Mouse (Mus musculus) midbrain, embryonic 16.5 days (tissue): ENCODE data around the gene Kin. TPM values are rescaled to one million over a fixed set of nuclear protein-coding genes. Genes with fewer than 3 reads are reported as not detected.
A peak's percentile ranks its signal among the peaks of the same experiment; 100 is the strongest.

Experiments
- ATAC-seq: fragments of 200-750 bp; cut with Nextera tagmentation; 2 replicates; pipeline ENCODE4 v1.8.0; 2017; ENCODE audit warnings: moderate TSS enrichment
- H3K27ac ChIP-seq: fragments of 300-500 bp; sonication (generic); 2 replicates; pipeline ENCODE4 v1.5.1; 2014; ENCODE audit warnings: mild to moderate bottlenecking, low read length, mixed read lengths
- H3K27me3 ChIP-seq: fragments of 300-500 bp; sonication (generic); 2 replicates; pipeline ENCODE4 v1.6.1; 2014; ENCODE audit warnings: low read depth, low read length, mixed read lengths; ENCODE audit not compliant: control insufficient read depth, insufficient read depth
- H3K36me3 ChIP-seq: fragments of 300-500 bp; sonication (generic); 2 replicates; pipeline ENCODE4 v1.6.1; 2014; ENCODE audit warnings: mild to moderate bottlenecking, low read length, moderate library complexity, mixed read lengths; ENCODE audit not compliant: control insufficient read depth, insufficient read depth
- H3K4me1 ChIP-seq: fragments of 300-500 bp; sonication (generic); 2 replicates; pipeline ENCODE4 v1.6.1; 2014; ENCODE audit warnings: mild to moderate bottlenecking, low read length, mixed read lengths; ENCODE audit not compliant: control insufficient read depth, insufficient read depth
- H3K4me2 ChIP-seq: fragments of 300-500 bp; sonication (generic); 2 replicates; pipeline ENCODE4 v1.6.1; 2014; ENCODE audit warnings: mild to moderate bottlenecking, low read length, mixed read lengths
- H3K4me3 ChIP-seq: fragments of 300-500 bp; sonication (generic); 2 replicates; pipeline ENCODE4 v1.5.1; 2014; ENCODE audit warnings: low read depth, mild to moderate bottlenecking, low read length, moderate library complexity, mixed read lengths
- H3K9ac ChIP-seq: fragments of 300-500 bp; sonication (generic); 2 replicates; pipeline ENCODE4 v1.6.1; 2014; ENCODE audit warnings: low read depth, low read length, mixed read lengths
- H3K9me3 ChIP-seq: fragments of 300-500 bp; sonication (generic); replicated peaks from 2 replicates; pipeline ENCODE4 v1.6.1; 2014; ENCODE audit warnings: mild to moderate bottlenecking, low read length, mixed read lengths; ENCODE audit not compliant: control insufficient read depth, poor library complexity, severe bottlenecking
- WGBS: fragments of 180-500 bp; shearing (Covaris S2); extraction: QIAGEN DNeasy Blood & Tissue Kit; methylation state at CpG from one replicate; pipeline ENCODE4 v1.1.7; 2014; 5-methylcytosine and 5-hydroxymethylcytosine counted together
- polyA plus RNA-seq: library from polyadenylated mRNA; unstranded; fragments of >200 nt; fragmentation: Nextera tagmentation; extraction: Ambion mirVana; gene quantifications from 2 replicates; pipeline ENCODE4 v1.2.1, GENCODE M21; 2015

Gene Kin
- polyA plus RNA-seq: 27.4 and 32.2 TPM in 2 replicates

DNA sequence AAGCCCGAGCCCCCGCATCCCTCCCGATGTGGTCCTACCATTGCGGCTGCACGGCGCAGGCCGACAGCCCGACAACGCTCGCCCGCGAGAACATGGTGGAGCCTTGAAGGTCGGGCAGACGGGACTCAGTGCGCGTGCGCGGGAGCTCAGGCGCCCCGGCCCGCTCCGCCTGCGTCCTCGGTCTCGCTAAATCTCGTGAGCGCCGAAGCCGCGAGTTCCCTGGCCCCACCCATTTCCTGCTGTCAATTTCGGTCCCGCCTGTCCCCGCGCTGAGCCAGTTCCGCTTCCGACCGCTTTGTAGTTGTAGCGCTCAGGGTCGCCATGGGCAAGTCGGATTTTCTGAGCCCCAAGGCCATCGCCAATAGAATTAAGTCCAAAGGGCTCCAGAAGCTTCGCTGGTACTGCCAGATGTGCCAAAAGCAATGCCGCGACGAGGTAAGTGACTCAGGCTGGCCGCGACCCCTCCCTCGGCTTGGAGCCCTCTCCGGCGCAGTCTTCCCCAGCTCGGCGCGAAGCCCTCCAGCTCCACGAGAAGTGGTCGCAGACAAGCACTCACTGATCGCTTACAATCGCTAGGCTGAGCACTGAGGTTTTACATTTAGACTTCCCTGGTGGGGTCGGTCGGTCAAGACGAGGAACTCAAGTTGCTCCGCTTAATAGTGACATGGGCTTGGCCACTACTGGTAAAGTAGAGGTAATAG is at the start of gene Kin, which contains the start of gene Atp5c1:
TSS of gene Kin (plus strand) at position 284 of the 701 bp plus-strand sequence.
TSS of gene Atp5c1 (minus strand) at position 201 of the 701 bp plus-strand sequence.
- H3K4me1 ChIP-seq: peaks cover 35% of the 10 kb centered on the region
- H3K27ac ChIP-seq: peak within 1 kb of the TSS; percentile 96
- ATAC-seq: peak; percentile 98
- 0 out of 2 replicates have a peak, but pooled peaks cover 2% of the 10 kb centered on the region for H3K36me3 ChIP-seq
- WGBS: under 1% methylated on average over 57 of the region's 61 CpGs
- H3K27me3 ChIP-seq: no peaks in the 10 kb centered on the region
- peak within 1 kb of the TSS; percentile 96 for H3K4me3 ChIP-seq
- peak within 1 kb of the TSS; percentile 99 for H3K9ac ChIP-seq
- peak within 1 kb of the TSS; percentile 78 for H3K4me2 ChIP-seq
- H3K9me3 ChIP-seq: no peaks in the 10 kb centered on the region

DNA sequence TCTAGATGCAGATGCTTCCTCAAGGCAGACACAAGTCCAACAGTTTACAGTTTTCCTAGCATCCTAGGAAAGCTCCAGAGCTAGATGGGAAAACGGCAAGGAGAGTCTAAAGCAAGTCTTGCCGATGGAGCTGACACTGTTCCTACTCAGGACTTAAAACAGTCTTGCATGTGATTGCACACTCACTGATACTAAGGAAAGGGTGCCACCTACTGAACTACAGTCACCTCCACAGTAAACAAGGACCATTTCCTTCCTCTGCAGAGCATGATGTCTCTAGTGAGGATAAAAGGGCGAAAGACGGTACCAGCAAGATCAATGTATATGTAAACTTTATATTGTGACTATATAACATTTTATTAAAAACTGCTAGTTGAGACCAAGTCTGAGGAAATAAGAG is 46.7 kb upstream of the Kin start:
- 69% methylated on average over 4 of the region's 4 CpGs for WGBS
- Histone ChIP-seq H3K36me3 (no peaks in the 10 kb centered on the region), H3K4me1 (no peaks in the 10 kb centered on the region; the same call in 1 of the 2 replicates), H3K9ac (no peak overlapping the region), H3K4me2 (no peak overlapping the region), H3K27me3 (no peaks in the 10 kb centered on the region), H3K4me3 (no peak overlapping the region), H3K27ac (no peak overlapping the region), H3K9me3 (no peaks in the 10 kb centered on the region)
- ATAC-seq: no peak

DNA sequence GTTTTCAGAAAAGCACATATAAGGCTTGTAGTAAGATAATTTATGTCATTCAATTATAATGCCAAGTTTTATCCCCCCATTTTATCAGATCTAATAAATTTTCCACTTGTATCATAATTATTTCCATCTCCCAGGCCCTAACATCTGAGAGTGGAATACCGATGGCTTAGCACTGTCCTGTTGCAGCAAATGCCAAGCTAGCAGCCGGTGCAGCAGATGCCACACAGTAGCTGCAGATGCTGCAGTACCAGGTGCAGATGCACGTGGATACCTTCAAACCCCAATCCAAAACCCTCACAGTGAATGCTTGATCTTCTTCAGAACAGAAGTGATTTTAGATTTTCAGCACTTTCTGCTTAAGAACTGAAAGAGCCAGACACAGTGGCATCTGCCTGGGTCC is 45.4 kb upstream of the Kin start:
- no peak overlapping the region for H3K27ac ChIP-seq
- no peaks in the 10 kb centered on the region for H3K27me3 ChIP-seq
- no peak overlapping the region for H3K9ac ChIP-seq
- no peak overlapping the region for H3K4me3 ChIP-seq
- ATAC-seq: no peak
- H3K4me2 ChIP-seq: no peak overlapping the region
- no peaks in the 10 kb centered on the region for H3K9me3 ChIP-seq
- H3K4me1 ChIP-seq: no peaks in the 10 kb centered on the region
- 85% methylated on average over 3 of the region's 3 CpGs for WGBS
- peaks cover 5% of the 10 kb centered on the region; the same call in 1 of the 2 replicates for H3K36me3 ChIP-seq

DNA sequence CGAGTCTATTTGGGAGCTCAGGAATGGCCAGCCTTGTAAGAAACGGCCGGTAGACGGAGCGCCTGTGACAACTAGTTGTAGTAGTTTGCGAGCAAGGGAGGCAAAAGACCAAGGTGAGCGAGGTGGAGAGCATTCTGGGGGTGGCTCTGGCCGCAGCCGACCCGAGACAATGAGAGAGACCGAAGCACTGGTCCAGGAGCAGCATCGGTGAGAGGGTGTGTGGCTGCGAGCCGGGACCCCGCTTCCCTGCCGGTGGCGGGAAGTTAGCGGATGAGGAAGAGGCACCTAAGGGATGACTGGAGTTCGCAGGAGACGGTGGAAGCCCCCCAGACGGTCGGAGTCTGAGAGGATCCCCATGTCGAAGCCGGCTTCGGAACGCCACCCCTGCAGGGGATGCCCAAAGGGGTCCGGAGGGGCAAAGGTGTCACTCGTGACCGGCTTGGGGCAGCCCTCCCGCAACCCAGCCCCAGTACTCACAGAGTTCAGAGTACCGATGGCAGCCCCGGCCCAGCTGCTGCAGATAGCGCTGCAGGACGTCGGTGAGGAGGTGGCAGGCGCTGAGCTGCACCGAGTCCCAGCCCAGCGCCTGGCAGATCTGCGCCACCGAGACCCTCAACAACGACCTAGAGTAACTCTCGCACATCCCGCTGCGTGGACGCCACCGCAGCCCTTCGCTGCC is 32.5 kb upstream of the Kin start:
- peak; percentile 85 for ATAC-seq
- H3K4me2 ChIP-seq: peak overlapping the region; percentile 86
- peak overlapping the region; percentile 75 for H3K27ac ChIP-seq
- H3K27me3 ChIP-seq: no peaks in the 10 kb centered on the region
- H3K9me3 ChIP-seq: no peaks in the 10 kb centered on the region
- WGBS: under 1% methylated on average over 47 of the region's 47 CpGs
- peaks cover 16% of the 10 kb centered on the region for H3K4me1 ChIP-seq
- peak overlapping the region; percentile 81 for H3K9ac ChIP-seq
- H3K36me3 ChIP-seq: no peaks in the 10 kb centered on the region
- H3K4me3 ChIP-seq: peak overlapping the region; percentile 92

DNA sequence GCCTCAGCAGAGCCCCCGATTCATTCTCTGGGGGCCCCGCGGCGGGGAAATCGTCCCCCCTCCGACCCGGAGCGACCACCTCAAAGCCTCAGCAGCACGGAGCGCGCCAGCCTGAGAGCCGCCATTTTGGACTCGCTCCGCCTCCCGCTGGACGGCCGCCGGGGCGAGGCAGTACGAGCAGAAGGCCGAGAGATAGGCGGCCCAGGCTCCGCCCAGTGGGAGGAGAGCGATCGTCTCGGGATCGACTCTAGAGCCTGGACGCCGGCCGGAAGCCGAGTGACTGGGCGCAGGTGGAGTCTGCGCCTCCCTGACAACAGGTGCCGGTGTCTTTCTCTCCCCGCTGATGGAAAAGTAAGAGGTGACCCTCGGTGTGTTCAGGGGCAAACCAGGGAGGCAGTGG is 31.9 kb upstream of the Kin start, which contains the start of gene Taf3:
TSS of gene Taf3 (minus strand) at position 136 of the 400 bp plus-strand sequence.
- peak within 1 kb of the TSS; percentile 81 for H3K9ac ChIP-seq
- no peaks in the 10 kb centered on the region for H3K27me3 ChIP-seq
- WGBS: under 1% methylated on average over 36 of the region's 36 CpGs
- H3K36me3 ChIP-seq: no peaks in the 10 kb centered on the region
- peaks cover 16% of the 10 kb centered on the region for H3K4me1 ChIP-seq
- peak; percentile 96 for ATAC-seq
- peak within 1 kb of the TSS; percentile 75 for H3K27ac ChIP-seq
- H3K4me2 ChIP-seq: peak within 1 kb of the TSS; percentile 86
- peak within 1 kb of the TSS; percentile 92 for H3K4me3 ChIP-seq
- no peaks in the 10 kb centered on the region for H3K9me3 ChIP-seq

DNA sequence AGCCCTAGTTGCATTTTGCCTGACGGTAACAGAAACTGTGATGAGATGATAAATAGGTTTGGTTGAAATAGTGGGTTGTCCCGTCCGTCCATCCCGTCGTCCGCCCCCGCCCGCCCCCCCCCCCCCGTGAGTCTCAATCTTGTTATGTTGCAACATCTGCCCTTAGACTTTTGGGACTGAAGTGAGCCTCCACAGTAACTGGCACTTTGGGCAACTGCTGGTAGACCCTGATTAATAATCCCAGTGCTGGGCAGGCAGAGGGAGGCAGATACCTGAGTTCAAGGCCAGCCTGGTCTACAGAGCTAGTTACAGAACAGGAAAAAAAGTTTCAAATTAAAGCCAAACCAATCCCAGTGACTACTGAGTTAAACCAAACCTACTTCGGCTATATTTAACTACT is 30.9 kb upstream of the Kin start:
- Histone ChIP-seq H3K27me3 (no peaks in the 10 kb centered on the region), H3K36me3 (peaks cover 7% of the 10 kb centered on the region), H3K4me1 (peaks cover 16% of the 10 kb centered on the region), H3K4me3 (peak overlapping the region; percentile 92), H3K9ac (0 out of 2 replicates have a peak overlapping the region, but pooled peaks have one; percentile 54), H3K9me3 (no peaks in the 10 kb centered on the region), H3K4me2 (peak overlapping the region; percentile 69), H3K27ac (no peak overlapping the region)
- 11% methylated on average over 10 of the region's 10 CpGs for WGBS
- no peak for ATAC-seq

DNA sequence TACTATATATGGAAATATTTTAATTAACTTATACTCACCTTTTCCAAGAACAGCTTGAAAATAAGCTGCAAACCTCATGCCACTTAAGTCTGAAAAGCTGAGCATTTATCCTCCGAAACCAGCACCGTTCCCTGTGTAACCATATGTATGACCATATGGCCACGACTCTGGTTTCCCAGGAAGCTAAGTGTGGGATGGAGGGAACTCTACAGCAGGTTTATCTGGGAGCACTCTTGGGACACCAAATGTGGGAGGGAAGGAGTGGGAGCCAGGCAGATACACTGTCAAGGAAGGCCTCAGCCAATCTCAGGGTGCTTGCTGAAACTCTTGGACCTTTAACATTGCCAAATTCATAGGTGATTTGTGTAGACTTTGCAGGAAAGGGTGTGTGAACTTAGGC is 29.5 kb upstream of the Kin start:
- Histone ChIP-seq H3K4me1 (peaks cover 16% of the 10 kb centered on the region), H3K9ac (no peak overlapping the region), H3K4me2 (no peak overlapping the region), H3K27me3 (no peaks in the 10 kb centered on the region), H3K4me3 (no peak overlapping the region), H3K9me3 (no peaks in the 10 kb centered on the region), H3K36me3 (peaks cover 15% of the 10 kb centered on the region), H3K27ac (no peak overlapping the region)
- 87% methylated on average over 3 of the region's 3 CpGs for WGBS
- ATAC-seq: no peak

DNA sequence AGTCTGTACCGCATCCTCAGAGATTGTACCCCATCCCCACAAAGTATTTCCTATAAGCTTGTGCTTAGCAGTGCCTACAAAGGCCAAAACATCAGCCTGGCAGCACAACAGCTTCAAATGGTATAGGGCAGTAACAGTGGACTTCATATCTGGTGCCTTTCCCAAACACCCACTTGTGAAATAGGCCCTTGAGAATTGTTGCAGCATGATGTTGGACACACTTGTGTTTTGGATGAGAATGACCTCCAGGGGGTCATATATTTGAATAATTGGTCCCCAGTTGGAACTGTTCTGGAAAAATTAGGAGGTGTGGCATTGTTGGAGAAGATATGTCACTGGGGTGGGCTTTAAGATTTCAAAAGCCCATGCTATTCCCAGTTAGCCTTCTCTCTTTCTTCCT is 28.4 kb upstream of the Kin start:
- H3K4me1 ChIP-seq: peaks cover 12% of the 10 kb centered on the region
- ATAC-seq: no peak
- no peaks in the 10 kb centered on the region for H3K27me3 ChIP-seq
- H3K4me2 ChIP-seq: no peak overlapping the region
- WGBS: 97% methylated on average over 1 of the region's 1 CpGs
- H3K36me3 ChIP-seq: peaks cover 20% of the 10 kb centered on the region
- H3K4me3 ChIP-seq: no peak overlapping the region
- H3K27ac ChIP-seq: no peak overlapping the region
- H3K9ac ChIP-seq: no peak overlapping the region
- no peaks in the 10 kb centered on the region for H3K9me3 ChIP-seq

DNA sequence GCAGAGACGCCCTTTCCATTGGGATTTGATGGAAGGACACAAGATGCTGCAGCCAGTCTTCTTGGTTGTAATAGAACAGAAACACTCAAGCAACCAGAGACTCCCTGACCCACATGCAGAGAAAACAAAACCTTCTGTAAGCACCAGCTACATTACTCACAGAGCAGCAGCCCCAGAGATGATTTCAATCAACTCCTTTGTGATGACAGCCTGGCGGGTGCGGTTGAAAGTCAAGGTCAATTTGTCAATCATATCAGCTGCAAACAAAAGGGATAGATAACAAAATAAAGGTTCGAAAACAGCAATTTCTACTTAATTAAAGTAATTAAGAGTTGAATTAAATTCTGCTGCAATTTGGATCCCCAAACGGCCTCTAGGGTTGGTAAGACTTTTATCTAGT is 21.6 kb upstream of the Kin start:
- Histone ChIP-seq H3K36me3 (peaks cover 37% of the 10 kb centered on the region), H3K4me2 (no peak overlapping the region), H3K4me1 (no peaks in the 10 kb centered on the region), H3K27ac (no peak overlapping the region), H3K4me3 (no peak overlapping the region), H3K9me3 (no peaks in the 10 kb centered on the region), H3K9ac (no peak overlapping the region), H3K27me3 (no peaks in the 10 kb centered on the region)
- no peak for ATAC-seq
- WGBS: 86% methylated on average over 5 of the region's 5 CpGs
